Mouse (Mus musculus) G1E (cell line): Measurements from ENCODE around the gene Tac4. TPM values are rescaled to one million over a fixed set of nuclear protein-coding genes. Genes with fewer than 3 reads are reported as not detected.

Source experiments
- ATAC-seq: 2 replicates; pipeline ENCODE4 v1.8.0; 2016; ENCODE audit warnings: mild to moderate bottlenecking; ENCODE audit not compliant: insufficient number of reproducible peaks, poor library complexity, low FRiP score, severe bottlenecking; ENCODE audit errors: extremely low read depth
- DNase-seq: peaks from one replicate; pipeline ENCODE4 v3.0.0; 2012; ENCODE audit warnings: low spot score
- H3K27me3 ChIP-seq: 2 replicates; pipeline ENCODE4 v1.6.1; 2012; ENCODE audit warnings: mild to moderate bottlenecking, low read length, inconsistent platforms; ENCODE audit not compliant: insufficient read depth
- H3K36me3 ChIP-seq: replicated peaks from 2 replicates; pipeline ENCODE3; 2012; ENCODE audit warnings: mild to moderate bottlenecking, inconsistent platforms
- H3K4me1 ChIP-seq: 2 replicates; pipeline ENCODE4 v1.6.1; 2012; ENCODE audit warnings: low read depth, low read length, inconsistent platforms, mixed read lengths; ENCODE audit not compliant: insufficient read depth
- H3K4me3 ChIP-seq: 2 replicates; pipeline ENCODE4 v1.5.1; 2012; ENCODE audit warnings: low read depth, mild to moderate bottlenecking, inconsistent platforms, low read length, moderate library complexity, mixed read lengths
- H3K9me3 ChIP-seq: replicated peaks from 2 replicates; pipeline ENCODE4 v1.6.1; 2012; ENCODE audit warnings: inconsistent platforms
- CTCF ChIP-seq: IDR thresholded peaks from 2 replicates; pipeline ENCODE4 v1.5.1; 2012; ENCODE audit warnings: low read depth, low read length, inconsistent platforms, mixed read lengths
- GATA1 ChIP-seq: IDR thresholded peaks from 2 replicates; pipeline ENCODE4 v1.6.1; 2012; ENCODE audit warnings: borderline replicate concordance, low read length, inconsistent platforms, mixed read lengths
- GATA2 ChIP-seq: IDR thresholded peaks from 2 replicates; pipeline ENCODE4 v1.6.1; 2012; ENCODE audit warnings: low read depth, low read length, inconsistent platforms, borderline replicate concordance
- POLR2AphosphoS5 ChIP-seq: IDR thresholded peaks from 2 replicates; pipeline ENCODE4 v1.6.1; 2012; ENCODE audit warnings: low read depth, low read length, inconsistent platforms; ENCODE audit not compliant: insufficient replicate concordance
- TAL1 ChIP-seq: conservative IDR thresholded peaks from 2 replicates; pipeline ENCODE4 v1.6.1; 2012; ENCODE audit warnings: low read depth, low read length, inconsistent platforms, mixed read lengths
- polyA plus RNA-seq: library from polyadenylated mRNA; stranded (reverse); fragments of >175 nt; gene quantifications from 2 replicates; pipeline ENCODE4 v1.2.3, GENCODE M21; 2012
- total RNA-seq, 2 experiments: library from RNA; stranded (forward) in 1 of 2; stranded (reverse) in 1 of 2; fragments of 200-1000 nt in 1 of 2; fragments of >200 nt in 1 of 2; fragmentation: Nextera tagmentation in 1 of 2; gene quantifications; 2 replicates each; pipeline ENCODE4 v1.2.3; 2014 to 2017

The Tac4 gene
- total RNA-seq (2014; fragmentation: Nextera tagmentation) (not detected in 2 replicates), total RNA-seq (2017) (0.11 and 0.29 TPM in 2 replicates), polyA plus RNA-seq (not detected in 2 replicates)

DNA sequence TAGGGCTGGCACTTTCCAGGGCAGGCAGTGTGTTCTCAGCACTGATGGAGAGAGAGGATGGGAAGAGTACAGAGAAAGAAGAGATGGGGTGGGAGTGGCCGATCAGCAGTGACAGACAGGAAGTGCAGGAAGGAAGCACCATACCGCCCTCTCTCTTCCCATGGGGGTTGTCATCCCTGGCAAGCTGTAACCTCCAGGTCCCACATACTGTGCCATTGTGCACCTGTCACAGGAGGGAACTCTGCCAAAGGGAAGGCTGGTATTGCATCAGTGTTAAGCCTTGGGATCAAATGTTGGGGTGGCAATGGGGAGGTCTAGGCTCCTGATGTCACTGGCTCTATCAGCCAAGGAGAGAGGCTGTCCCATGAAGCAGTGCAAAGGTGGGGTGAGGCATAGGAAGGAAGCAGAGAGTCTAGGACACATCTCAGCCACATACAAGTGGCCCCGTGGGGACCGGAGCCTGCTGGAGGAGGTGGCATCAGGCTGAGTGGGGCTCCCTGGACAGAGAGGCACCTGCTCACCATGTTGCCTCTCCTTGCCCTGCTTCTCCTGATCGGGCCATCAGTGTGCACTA lies at the start of gene Tac4:
Tac4 (plus strand) TSS at position 352 of the 574 bp plus-strand sequence.
- no peak for ATAC-seq
- no peak for DNase-seq
- H3K4me1 ChIP-seq: peaks cover 29% of the 10 kb centered on the region
- no peak for TF ChIP-seq GATA2
- no peak for TF ChIP-seq GATA1
- TF ChIP-seq CTCF: no peak
- H3K36me3 ChIP-seq: peaks cover 16% of the 10 kb centered on the region
- no peaks in the 10 kb centered on the region for H3K9me3 ChIP-seq
- H3K27me3 ChIP-seq: peaks cover 37% of the 10 kb centered on the region
- H3K4me3 ChIP-seq: no peak within 1 kb of the TSS

DNA sequence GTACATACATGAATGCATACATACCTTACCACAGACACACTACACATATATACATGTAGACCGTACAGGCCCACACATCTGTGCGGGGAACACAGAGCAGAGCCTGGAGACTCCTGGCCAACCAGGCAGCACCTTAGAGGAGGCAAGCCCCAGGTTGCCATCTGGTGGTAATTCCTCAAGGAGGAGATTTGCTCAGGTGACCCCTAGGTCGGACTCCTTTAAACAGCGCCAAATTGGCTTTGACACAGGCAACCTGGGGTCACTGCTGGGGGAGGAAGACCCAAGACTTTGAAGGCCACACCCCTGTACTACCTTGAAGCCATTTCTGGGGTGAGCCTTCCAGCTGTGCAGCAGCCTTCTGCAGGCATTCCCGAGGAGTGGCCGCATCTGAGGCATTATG lies 47.7 kb upstream of the Tac4 start:
- no peak for DNase-seq
- no peak overlapping the region for H3K4me3 ChIP-seq
- peaks cover 59% of the 10 kb centered on the region for H3K27me3 ChIP-seq
- no peak for TF ChIP-seq CTCF
- TF ChIP-seq POLR2AphosphoS5: no peak
- no peak for TF ChIP-seq GATA2
- TF ChIP-seq GATA1: no peak
- no peak for TF ChIP-seq TAL1
- H3K36me3 ChIP-seq: no peaks in the 10 kb centered on the region
- ATAC-seq: no peak
- peaks cover 5% of the 10 kb centered on the region; the same call in 1 of the 2 replicates for H3K4me1 ChIP-seq
- no peaks in the 10 kb centered on the region for H3K9me3 ChIP-seq

DNA sequence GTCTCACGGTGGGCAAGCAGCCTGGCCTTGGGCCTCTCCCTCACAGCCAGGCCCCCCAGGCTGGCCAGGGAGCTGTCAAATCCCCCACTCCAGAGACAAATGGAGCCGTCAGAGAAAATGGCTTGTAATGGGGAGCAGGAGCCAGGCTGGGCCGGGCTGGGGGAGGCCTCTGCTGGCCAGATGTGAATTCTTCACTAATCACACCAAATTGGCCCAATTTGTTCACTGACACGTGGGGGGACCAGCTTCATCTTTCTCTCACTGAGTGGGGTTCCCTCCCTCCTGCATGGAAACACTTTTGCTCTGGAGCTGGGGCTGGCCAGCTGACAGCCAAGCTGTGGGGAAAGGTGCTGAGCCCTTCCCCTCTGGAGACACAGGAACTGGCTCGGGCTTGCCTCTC lies 47.0 kb upstream of the Tac4 start:
- no peaks in the 10 kb centered on the region for H3K9me3 ChIP-seq
- H3K4me3 ChIP-seq: no peak overlapping the region
- H3K27me3 ChIP-seq: peaks cover 65% of the 10 kb centered on the region
- peaks cover 5% of the 10 kb centered on the region; the same call in 1 of the 2 replicates for H3K4me1 ChIP-seq
- TF ChIP-seq TAL1 (no peak), GATA2 (no peak), CTCF (no peak), GATA1 (no peak), POLR2AphosphoS5 (no peak)
- ATAC-seq (no peak), DNase-seq (no peak)
- no peaks in the 10 kb centered on the region for H3K36me3 ChIP-seq

DNA sequence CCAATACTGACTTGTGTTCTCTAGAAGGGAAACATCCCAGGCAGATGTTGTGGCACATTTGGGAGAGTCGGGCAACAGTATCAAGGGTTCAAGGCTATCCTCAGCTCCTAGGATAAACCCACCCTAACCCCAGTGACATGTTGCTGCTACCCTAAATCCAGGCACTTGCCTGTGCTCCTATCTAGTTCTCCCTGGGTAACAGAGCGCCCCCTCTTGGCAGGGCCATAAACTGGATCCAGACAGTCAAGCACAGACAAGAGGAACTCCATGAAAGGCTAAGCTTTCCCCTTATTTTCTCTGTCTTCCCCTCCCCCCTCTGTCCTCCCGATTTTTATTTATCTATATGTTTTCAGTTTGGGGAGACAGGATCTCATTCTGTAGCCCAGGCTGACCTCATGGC lies 45.1 kb upstream of the Tac4 start:
- TF ChIP-seq POLR2AphosphoS5 (no peak), TAL1 (no peak), CTCF (no peak), GATA1 (no peak), GATA2 (no peak)
- Histone ChIP-seq H3K4me1 (no peaks in the 10 kb centered on the region), H3K4me3 (no peak overlapping the region), H3K27me3 (peaks cover 52% of the 10 kb centered on the region), H3K36me3 (no peaks in the 10 kb centered on the region), H3K9me3 (no peaks in the 10 kb centered on the region)
- ATAC-seq (no peak), DNase-seq (no peak)

DNA sequence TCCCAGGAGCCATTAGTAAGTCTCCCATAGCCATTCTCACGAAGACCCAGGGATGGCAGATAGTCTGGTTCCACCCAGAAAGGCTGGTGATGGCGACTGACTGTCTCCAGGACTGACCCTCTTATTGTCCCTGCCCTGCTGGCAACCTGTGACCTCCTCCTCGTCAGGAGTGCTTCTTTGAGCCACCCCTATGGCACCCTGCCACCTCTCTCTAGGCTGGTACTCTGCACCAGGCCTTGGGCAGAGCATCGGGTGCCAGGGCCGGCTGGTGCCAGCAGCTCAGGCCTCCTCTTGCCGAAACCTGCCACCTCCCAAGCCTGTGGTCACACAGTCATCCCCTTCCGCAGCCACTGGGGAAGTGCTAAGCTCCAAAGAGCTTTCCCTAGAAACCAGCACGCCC lies 42.2 kb upstream of the Tac4 start:
- no peaks in the 10 kb centered on the region for H3K4me1 ChIP-seq

DNA sequence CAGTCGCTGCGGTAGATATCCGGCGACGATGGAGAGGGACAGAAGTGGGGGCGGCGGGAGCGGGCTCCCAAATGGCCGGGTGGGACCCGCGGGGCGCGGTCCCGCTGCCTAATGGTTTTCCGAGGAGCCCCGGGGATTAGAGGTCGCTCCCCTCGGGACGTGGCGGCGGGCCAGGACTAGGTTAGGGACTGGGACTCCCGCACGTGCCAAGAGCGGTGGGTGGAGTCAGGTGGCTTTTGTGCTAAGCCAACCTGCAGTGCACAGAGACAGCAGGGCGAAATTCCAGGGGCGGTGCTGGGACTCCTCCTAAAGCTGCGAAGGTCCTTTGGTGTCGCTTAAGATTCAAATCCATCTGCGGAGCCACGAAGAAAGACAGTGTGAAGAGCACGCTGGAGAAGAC lies 37.9 kb upstream of the Tac4 start:
- DNase-seq: no peak
- H3K9me3 ChIP-seq: no peaks in the 10 kb centered on the region
- no peak for ATAC-seq
- no peaks in the 10 kb centered on the region for H3K36me3 ChIP-seq
- peaks cover 28% of the 10 kb centered on the region; the same call in 1 of the 2 replicates for H3K27me3 ChIP-seq
- H3K4me1 ChIP-seq: no peaks in the 10 kb centered on the region
- no peak for TF ChIP-seq TAL1
- no peak for TF ChIP-seq GATA2
- no peak for TF ChIP-seq POLR2AphosphoS5
- no peak for TF ChIP-seq CTCF
- no peak for TF ChIP-seq GATA1
- H3K4me3 ChIP-seq: no peak overlapping the region

More for the DNA sequence above, 42.2 kb upstream of the Tac4 start:
- Histone ChIP-seq H3K27me3 (peaks cover 44% of the 10 kb centered on the region), H3K4me3 (no peak overlapping the region), H3K36me3 (no peaks in the 10 kb centered on the region), H3K9me3 (no peaks in the 10 kb centered on the region)
- ATAC-seq (no peak), DNase-seq (no peak)
- TF ChIP-seq TAL1: no peak
- TF ChIP-seq GATA1: no peak
- no peak for TF ChIP-seq GATA2
- TF ChIP-seq POLR2AphosphoS5: no peak
- no peak for TF ChIP-seq CTCF
